Mouse (Mus musculus): ENCODE results near the gene Cdk19. TPM values are rescaled to one million over a fixed set of nuclear protein-coding genes. Genes with fewer than 3 reads are reported as not detected.
A peak's percentile ranks its signal among the peaks of the same experiment; 100 is the strongest.

Cdk19 gene
- total and polyA plus RNA-seq, 3 experiments, result 2.8 to 8.2 TPM; not detected in 1

- TF ChIP-seq CHD2 (IDR thresholded peaks at IDR 0.05; ENCODE audit: low read length) (no peak), ELF1 (IDR thresholded peaks at IDR 0.05; ENCODE audit: low read depth, low read length) (no peak), ZMIZ1 (IDR thresholded peaks at IDR 0.05; ENCODE audit: low read depth, low read length) (no peak), HCFC1 (IDR thresholded peaks at IDR 0.05; ENCODE audit: low read depth, low read length) (no peak), SIN3A (IDR thresholded peaks at IDR 0.05; ENCODE audit: low read length) (no peak), MAZ (IDR thresholded peaks at IDR 0.05; ENCODE audit: low read depth, low read length) (no peak), CTCF (IDR thresholded peaks at IDR 0.05 in 2 of 3, conservative IDR thresholded peaks at IDR 0.05 in 1 of 3; ENCODE audit: control insufficient read depth in 1 of 3, insufficient read depth in 1 of 3, low read depth in 2 of 3, low read length in 3 of 3, poor library complexity in 1 of 3, severe bottlenecking in 1 of 3) (no peak), MAX (IDR thresholded peaks at IDR 0.05; ENCODE audit: low read length) (no peak), ZKSCAN1 (IDR thresholded peaks at IDR 0.05; ENCODE audit: low read depth, low read length) (no peak), TBP (IDR thresholded peaks at IDR 0.05; ENCODE audit: low read depth, low read length) (no peak), NELFE (IDR thresholded peaks at IDR 0.05; ENCODE audit: low read depth, low read length) (no peak), RCOR1 (IDR thresholded peaks at IDR 0.05; ENCODE audit: low read depth, low read length) (no peak), SMC3 (IDR thresholded peaks at IDR 0.05; ENCODE audit: low read depth, low read length) (no peak), E2F4 (IDR thresholded peaks at IDR 0.05; ENCODE audit: borderline replicate concordance, low read depth, low read length) (no peak), MYB (IDR thresholded peaks at IDR 0.05; ENCODE audit: low read depth, low read length) (no peak)
These were observed 110.8 kb downstream of the Cdk19 start for GRCm38 (mm10) chr10:40450171-40450570.

GRCm38 (mm10) chr10:40457116-40457515 lies 117.8 kb downstream of the Cdk19 start:
- no peaks in the 10 kb centered on the region for H3K79me2 ChIP-seq (ENCODE audit: control insufficient read depth, insufficient read depth, low read length, poor library complexity)
- no peak overlapping the region for H3K9ac ChIP-seq (ENCODE audit: control insufficient read depth, low read depth, low read length, poor library complexity, severe bottlenecking)
- no peaks in the 10 kb centered on the region for H3K27me3 ChIP-seq (ENCODE audit: control insufficient read depth in 1 of 2, insufficient read depth in 2 of 2, low read length in 2 of 2)
- peak; percentile 42 for DNase-seq (ENCODE audit: low read depth, low spot score)
- no peak overlapping the region for H3K27ac ChIP-seq (ENCODE audit: control insufficient read depth, low read depth, low read length)
- H3K4me1 ChIP-seq (ENCODE audit: control insufficient read depth in 1 of 2, insufficient read depth in 2 of 2, low read length in 2 of 2), result peaks cover 1 to 2% of the 10 kb centered on the region in 2 experiments; a peak in 1 of 4 replicates
- TF ChIP-seq EP300 (IDR thresholded peaks at IDR 0.05; ENCODE audit: low read depth in 1 of 2, low read length in 2 of 2), result 0 out of 4 replicates have a peak, but pooled peaks of 1 of the 2 experiments have one; percentile 16
- no peak for TF ChIP-seq SMC3 (IDR thresholded peaks at IDR 0.05; ENCODE audit: low read depth, low read length)
- no peak for TF ChIP-seq USF1 (IDR thresholded peaks at IDR 0.05; ENCODE audit: low read depth, low read length)
- no peak overlapping the region for H3K4me3 ChIP-seq (ENCODE audit: control insufficient read depth in 1 of 2, insufficient read depth in 1 of 2, low read depth in 2 of 2, low read length in 2 of 2)
- H3K36me3 ChIP-seq (ENCODE audit: control insufficient read depth in 1 of 2, insufficient read depth in 2 of 2, low read length in 2 of 2), result peaks cover 0 to 7% of the 10 kb centered on the region in 2 experiments; a peak in 2 of 4 replicates
- no peaks in the 10 kb centered on the region for H3K9me3 ChIP-seq (replicated peaks; ENCODE audit: insufficient read depth, low read length)

More at GRCm38 (mm10) chr10:40450171-40450570, 110.8 kb downstream of the Cdk19 start:
- H3K4me3 ChIP-seq (ENCODE audit: control insufficient read depth in 1 of 2, insufficient read depth in 1 of 2, low read depth in 2 of 2, low read length in 2 of 2), result no peak overlapping the region
- DNase-seq (ENCODE audit: low read depth, low spot score), result no peak
- H3K4me1 ChIP-seq (ENCODE audit: control insufficient read depth in 1 of 2, insufficient read depth in 2 of 2, low read length in 2 of 2), result peaks cover 0 to 9% of the 10 kb centered on the region in 2 experiments; a peak in 3 of 4 replicates
- no peak overlapping the region for H3K9ac ChIP-seq (ENCODE audit: control insufficient read depth, low read depth, low read length, poor library complexity, severe bottlenecking)
- no peaks in the 10 kb centered on the region for H3K27me3 ChIP-seq (ENCODE audit: control insufficient read depth in 1 of 2, insufficient read depth in 2 of 2, low read length in 2 of 2)
- H3K9me3 ChIP-seq (replicated peaks; ENCODE audit: insufficient read depth, low read length), result no peaks in the 10 kb centered on the region
- no peaks in the 10 kb centered on the region; the same call in 1 of the 2 replicates for H3K79me2 ChIP-seq (ENCODE audit: control insufficient read depth, insufficient read depth, low read length, poor library complexity)
- H3K27ac ChIP-seq (ENCODE audit: control insufficient read depth, low read depth, low read length), result 0 out of 2 replicates have a peak overlapping the region, but pooled peaks have one; percentile 16
- H3K36me3 ChIP-seq (ENCODE audit: control insufficient read depth in 1 of 2, insufficient read depth in 2 of 2, low read length in 2 of 2), result peaks cover 0 to 2% of the 10 kb centered on the region in 2 experiments; a peak in 1 of 4 replicates
